Mouse (Mus musculus): ENCODE data around the gene Fnbp4.

GRCm38 (mm10) chr2:90753565-90753964, 8.4 kb downstream of the Fnbp4 start:
- TF ChIP-seq CTCF (IDR thresholded peaks at IDR 0.05; ENCODE audit: control insufficient read depth, insufficient read depth, low read length) (no peak), POLR2A (IDR thresholded peaks at IDR 0.05; ENCODE audit: borderline replicate concordance, control insufficient read depth, low read depth, low read length) (no peak)
